Mouse (Mus musculus) right cerebral cortex, postnatal 4 days (tissue): ENCODE results near the gene Clrn3.
"Not testable (repeated sequence)": the region's sequence is repeated elsewhere in the genome, so short reads cannot be mapped to it uniquely, and the experiment has no call there.

Experiments used
- DNase-seq: peaks from one replicate; pipeline ENCODE4 v3.0.0-alpha.2; 2022

Gene Clrn3

GRCm38 (mm10) chr7:135528515-135528914 lies at the start of gene Clrn3:
Gene Clrn3, minus strand, starts transcription at chr7:135528654.
- no peak for DNase-seq

GRCm38 (mm10) chr7:135576329-135576728 lies 47.9 kb upstream of the Clrn3 start:
- DNase-seq: no peak

GRCm38 (mm10) chr7:135575319-135576069 lies 47.0 kb upstream of the Clrn3 start:
- DNase-seq: not testable (repeated sequence)

GRCm38 (mm10) chr7:135571951-135572559 lies 43.6 kb upstream of the Clrn3 start:
- no peak for DNase-seq

GRCm38 (mm10) chr7:135571392-135571791 lies 42.9 kb upstream of the Clrn3 start:
- DNase-seq: no peak

- DNase-seq: no peak
Measured at GRCm38 (mm10) chr7:135568550-135568949, 40.1 kb upstream of the Clrn3 start.

- no peak for DNase-seq
Measured at GRCm38 (mm10) chr7:135567582-135567981, 39.1 kb upstream of the Clrn3 start.

- no peak for DNase-seq
Measured at GRCm38 (mm10) chr7:135566013-135566412, 37.6 kb upstream of the Clrn3 start.

- DNase-seq: no peak
Measured at GRCm38 (mm10) chr7:135564022-135564421, 35.6 kb upstream of the Clrn3 start.

- no peak for DNase-seq
Measured at GRCm38 (mm10) chr7:135560280-135560679, 31.8 kb upstream of the Clrn3 start.

GRCm38 (mm10) chr7:135556663-135557402 lies 28.4 kb upstream of the Clrn3 start:
- DNase-seq: no peak

- DNase-seq: no peak
Measured at GRCm38 (mm10) chr7:135553550-135553949, 25.1 kb upstream of the Clrn3 start.

GRCm38 (mm10) chr7:135551547-135551946 lies 23.1 kb upstream of the Clrn3 start:
- no peak for DNase-seq

GRCm38 (mm10) chr7:135548434-135548833 lies 20.0 kb upstream of the Clrn3 start:
- DNase-seq: no peak

- DNase-seq: no peak
Measured at GRCm38 (mm10) chr7:135546530-135546929, 18.1 kb upstream of the Clrn3 start.

GRCm38 (mm10) chr7:135545957-135546356 lies 17.5 kb upstream of the Clrn3 start:
- no peak for DNase-seq

GRCm38 (mm10) chr7:135544321-135544720 lies 15.9 kb upstream of the Clrn3 start:
- no peak for DNase-seq

GRCm38 (mm10) chr7:135543033-135543432 lies 14.6 kb upstream of the Clrn3 start:
- no peak for DNase-seq

- no peak for DNase-seq
Measured at GRCm38 (mm10) chr7:135542235-135542634, 13.8 kb upstream of the Clrn3 start.

GRCm38 (mm10) chr7:135539429-135539828 lies 11.0 kb upstream of the Clrn3 start:
- no peak for DNase-seq

- DNase-seq: peak; percentile 58
Measured at GRCm38 (mm10) chr7:135537948-135538741, 9.7 kb upstream of the Clrn3 start.

GRCm38 (mm10) chr7:135537341-135537901 lies 9.0 kb upstream of the Clrn3 start, which contains the start of gene Ptpre:
Gene Ptpre, plus strand, starts transcription at chr7:135537481.
- DNase-seq: peak; percentile 89

- no peak for DNase-seq
Measured at GRCm38 (mm10) chr7:135535908-135536307, 7.5 kb upstream of the Clrn3 start.
